Mouse (Mus musculus) left cerebral cortex, adult 8-10 months (tissue): ENCODE measurements around the gene Thoc6. TPM values are rescaled to one million over a fixed set of nuclear protein-coding genes. Genes with fewer than 3 reads are reported as not detected.

Experiments used
- DNase-seq, 2 experiments: peaks; one replicate each; pipeline ENCODE4 v3.0.0; 2022; ENCODE audit warnings: low spot score in 2 of 2
- total RNA-seq, 4 experiments: library from RNA; stranded (reverse); gene quantifications; 2 replicates each; pipeline ENCODE4 v1.2.4; 2022

Thoc6 gene
- total RNA-seq, 4 experiments from 2014 or later = 5.9 to 8.2 (median 6.9) TPM

- peak; percentile 42 to 62 for DNase-seq
Measured at GRCm38 (mm10) chr17:23677236-23677679, 3.6 kb upstream of the Thoc6 start, which contains the start of gene Tnfrsf12a. Gene Tnfrsf12a, minus strand, starts transcription at chr17:23677468.

GRCm38 (mm10) chr17:23676473-23677031 lies 2.9 kb upstream of the Thoc6 start:
- no peak for DNase-seq

- DNase-seq = peak in 1 of 2 experiments; percentile 14
Measured at GRCm38 (mm10) chr17:23675564-23676281, 2.0 kb upstream of the Thoc6 start.

GRCm38 (mm10) chr17:23675127-23675526 lies 1.4 kb upstream of the Thoc6 start:
- DNase-seq = no peak

- DNase-seq = no peak
Measured at GRCm38 (mm10) chr17:23674271-23674952, 730 bp upstream of the Thoc6 start.

- DNase-seq = no peak
Measured at GRCm38 (mm10) chr17:23672761-23673160, 921 bp downstream of the Thoc6 start.

- no peak for DNase-seq
Measured at GRCm38 (mm10) chr17:23671519-23671918, 2.2 kb downstream of the Thoc6 start.

- no peak for DNase-seq
Measured at GRCm38 (mm10) chr17:23670516-23671074, 3.1 kb downstream of the Thoc6 start.

GRCm38 (mm10) chr17:23665511-23665910 lies 8.2 kb downstream of the Thoc6 start:
- DNase-seq = no peak

GRCm38 (mm10) chr17:23664556-23665021 lies 9.1 kb downstream of the Thoc6 start:
- no peak for DNase-seq

- no peak for DNase-seq
Measured at GRCm38 (mm10) chr17:23661526-23661925, 12.2 kb downstream of the Thoc6 start.

GRCm38 (mm10) chr17:23660876-23661200 lies 12.8 kb downstream of the Thoc6 start:
- no peak for DNase-seq

- DNase-seq = no peak
Measured at GRCm38 (mm10) chr17:23660117-23660875, 13.4 kb downstream of the Thoc6 start, which contains the start of gene Bicdl2. Gene Bicdl2, plus strand, starts transcription at chr17:23660506.

- no peak for DNase-seq
Measured at GRCm38 (mm10) chr17:23658450-23658849, 15.2 kb downstream of the Thoc6 start.

GRCm38 (mm10) chr17:23654410-23654809 lies 19.3 kb downstream of the Thoc6 start:
- DNase-seq = no peak

- no peak for DNase-seq
Measured at GRCm38 (mm10) chr17:23654001-23654400, 19.7 kb downstream of the Thoc6 start.

GRCm38 (mm10) chr17:23653324-23653723 lies 20.4 kb downstream of the Thoc6 start:
- no peak for DNase-seq

- DNase-seq = no peak
Measured at GRCm38 (mm10) chr17:23651363-23651762, 22.3 kb downstream of the Thoc6 start.

- no peak for DNase-seq
Measured at GRCm38 (mm10) chr17:23645894-23646293, 27.8 kb downstream of the Thoc6 start.

- DNase-seq = no peak
Measured at GRCm38 (mm10) chr17:23644613-23645495, 28.8 kb downstream of the Thoc6 start, which contains the start of gene Mmp25. Gene Mmp25, minus strand, starts transcription at chr17:23645277.
